Mouse (Mus musculus): ENCODE results near the gene Mccc1.

The Mccc1 gene

DNA sequence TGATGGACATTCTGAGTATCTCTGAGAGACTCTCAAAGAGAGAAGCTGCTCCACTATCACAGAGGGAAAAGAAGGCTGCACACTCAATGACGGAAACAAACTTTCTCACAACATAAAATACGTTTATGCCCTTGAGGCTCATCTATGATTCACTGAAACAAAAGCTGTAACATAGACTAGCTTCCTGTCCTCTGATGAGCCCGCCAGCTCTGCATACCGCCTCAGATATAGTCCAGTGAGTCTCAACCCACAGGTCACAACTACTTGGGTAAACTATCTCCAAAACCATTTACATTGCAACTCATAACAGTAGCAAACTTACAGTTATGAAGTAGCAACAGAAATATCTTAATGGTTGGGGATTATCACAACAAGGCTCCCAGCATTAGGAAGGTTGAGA lies 78.0 kb downstream of the Mccc1 start:
- DNase-seq (ENCODE audit: low spot score in 2 of 2), result no peak

DNA sequence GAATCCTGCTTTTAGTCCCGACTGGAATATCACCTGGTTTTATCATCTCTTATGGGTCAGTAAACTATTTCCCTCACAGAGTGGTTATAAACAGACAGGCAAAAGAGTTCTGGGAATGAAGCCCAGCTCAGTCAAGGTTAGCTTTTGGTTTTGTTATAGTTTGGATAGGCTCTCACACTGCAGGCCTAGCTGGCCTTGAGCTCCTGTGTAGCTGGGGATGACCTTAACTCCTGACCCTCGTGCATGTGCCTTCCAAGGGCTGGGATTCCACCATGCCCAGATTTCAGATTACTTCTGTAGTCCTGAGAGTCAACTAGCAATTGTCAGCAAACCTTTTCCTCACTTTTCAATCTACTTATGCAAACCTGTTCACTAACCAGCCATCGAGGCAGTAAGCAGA lies 82.2 kb downstream of the Mccc1 start:
- no peak for DNase-seq (ENCODE audit: low spot score in 2 of 2)
